Mouse (Mus musculus) frontal cortex, adult 2 months (tissue): Measurements from ENCODE around the gene Vgll4. TPM values are rescaled to one million over a fixed set of nuclear protein-coding genes. Genes with fewer than 3 reads are reported as not detected.

Experiments
- DNase-seq, 2 experiments: peaks; one replicate each; pipeline ENCODE4 v3.0.0; 2022; ENCODE audit warnings: low spot score in 1 of 2; ENCODE audit errors: extremely low spot score in 1 of 2
- polyA plus RNA-seq: library from polyadenylated mRNA; depleted of rRNA; stranded (reverse); fragments of >200 nt; gene quantifications from 2 replicates; pipeline ENCODE4 v1.2.3, GENCODE M21; 2012

Vgll4 gene
- polyA plus RNA-seq, 1 experiment = 33.5 TPM

GRCm38 (mm10) chr6:114855644-114856043, 114.2 kb downstream of the Vgll4 start:
- DNase-seq = no peak

GRCm38 (mm10) chr6:114854368-114854767, 115.4 kb downstream of the Vgll4 start:
- no peak for DNase-seq

- DNase-seq = no peak
Measured at GRCm38 (mm10) chr6:114852739-114853138, 117.1 kb downstream of the Vgll4 start.

GRCm38 (mm10) chr6:114851688-114852087, 118.1 kb downstream of the Vgll4 start:
- DNase-seq = no peak

GRCm38 (mm10) chr6:114849787-114850186, 120.0 kb downstream of the Vgll4 start:
- DNase-seq = no peak

- DNase-seq = no peak
Measured at GRCm38 (mm10) chr6:114848761-114849160, 121.0 kb downstream of the Vgll4 start.

- no peak for DNase-seq
Measured at GRCm38 (mm10) chr6:114847582-114848174, 122.1 kb downstream of the Vgll4 start.

GRCm38 (mm10) chr6:114846153-114846772, 123.5 kb downstream of the Vgll4 start:
- no peak for DNase-seq

- DNase-seq = no peak
Measured at GRCm38 (mm10) chr6:114842863-114843262, 126.9 kb downstream of the Vgll4 start.

- no peak for DNase-seq
Measured at GRCm38 (mm10) chr6:114842131-114842530, 127.7 kb downstream of the Vgll4 start.

GRCm38 (mm10) chr6:114840012-114840411, 129.8 kb downstream of the Vgll4 start:
- DNase-seq = no peak

- no peak for DNase-seq
Measured at GRCm38 (mm10) chr6:114838872-114839271, 130.9 kb downstream of the Vgll4 start.

GRCm38 (mm10) chr6:114836433-114836832, 133.4 kb downstream of the Vgll4 start:
- DNase-seq = no peak

GRCm38 (mm10) chr6:114835752-114836151, 134.0 kb downstream of the Vgll4 start:
- no peak for DNase-seq

GRCm38 (mm10) chr6:114835344-114835743, 134.4 kb downstream of the Vgll4 start:
- no peak for DNase-seq

GRCm38 (mm10) chr6:114833791-114834346, 135.9 kb downstream of the Vgll4 start:
- DNase-seq = no peak

- DNase-seq = peak in 1 of 2 experiments; percentile 36
Measured at GRCm38 (mm10) chr6:114833058-114833685, 136.6 kb downstream of the Vgll4 start.

- DNase-seq = no peak
Measured at GRCm38 (mm10) chr6:114831807-114832206, 138.0 kb downstream of the Vgll4 start.

- DNase-seq = no peak
Measured at GRCm38 (mm10) chr6:114829660-114830438, 139.9 kb downstream of the Vgll4 start.

GRCm38 (mm10) chr6:114826889-114827288, 142.9 kb downstream of the Vgll4 start:
- DNase-seq = no peak

GRCm38 (mm10) chr6:114821646-114822045, 148.1 kb downstream of the Vgll4 start:
- no peak for DNase-seq
